Mouse (Mus musculus) liver, adult 2 months (tissue): ENCODE measurements at regions not wholly inside any gene's neighbourhood (a gene's known extent, or its start where the extent isn't known, plus 50 kb on each side); places are given as distances from the start of the nearest gene placed in this dataset.

Source experiments
- DNase-seq: peaks from one replicate; pipeline ENCODE4 v3.0.0-alpha.2; 2011; ENCODE audit warnings: low read depth, low spot score; ENCODE audit errors: extremely low read depth
- H3K27ac ChIP-seq: fragments of 200-500 bp; replicated peaks from 2 replicates; pipeline ENCODE4 v1.5.1; 2012; ENCODE audit warnings: low read depth, mild to moderate bottlenecking, control low read depth, inconsistent platforms, low read length; ENCODE audit not compliant: insufficient read depth
- H3K27me3 ChIP-seq: fragments of 200-500 bp; 2 replicates; pipeline ENCODE4 v1.6.1; 2012; ENCODE audit warnings: mild to moderate bottlenecking, moderate library complexity, low read length, inconsistent platforms; ENCODE audit not compliant: control insufficient read depth, insufficient read depth
- H3K36me3 ChIP-seq: fragments of 200-500 bp; 2 replicates; pipeline ENCODE4 v1.6.1; 2012; ENCODE audit warnings: low read length, inconsistent platforms; ENCODE audit not compliant: control insufficient read depth, insufficient read depth
- H3K4me1 ChIP-seq: fragments of 200-500 bp; 2 replicates; pipeline ENCODE4 v1.6.1; 2011; ENCODE audit warnings: low read length; ENCODE audit not compliant: control insufficient read depth, insufficient read depth
- H3K4me3 ChIP-seq: fragments of 200-500 bp; 2 replicates; pipeline ENCODE4 v1.5.1; 2011; ENCODE audit warnings: low read depth, mild to moderate bottlenecking, control low read depth, low read length, moderate library complexity; ENCODE audit not compliant: insufficient read depth
- H3K79me2 ChIP-seq: fragments of 200-500 bp; 2 replicates; pipeline ENCODE4 v1.6.1; 2012; ENCODE audit warnings: inconsistent platforms, mild to moderate bottlenecking, low read length, moderate library complexity; ENCODE audit not compliant: control insufficient read depth, insufficient read depth
- H3K9ac ChIP-seq: fragments of 200-500 bp; 2 replicates; pipeline ENCODE4 v1.6.1; 2012; ENCODE audit warnings: low read depth, mild to moderate bottlenecking, control low read depth, inconsistent platforms, low read length
- CTCF ChIP-seq: fragments of 200-500 bp; IDR thresholded peaks from 2 replicates; pipeline ENCODE4 v1.5.1; 2011; ENCODE audit warnings: low read depth, low read length, control low read depth
- POLR2A ChIP-seq: fragments of 200-500 bp; IDR thresholded peaks from 2 replicates; pipeline ENCODE4 v1.6.1; 2011; ENCODE audit warnings: low read length, control low read depth; ENCODE audit not compliant: insufficient read depth; ENCODE audit errors: extremely low read depth
- WGBS: fragments of 180-500 bp; shearing (Covaris S2); methylation state at CpG from one replicate; pipeline ENCODE4 v1.1.7; 2018; 5-methylcytosine and 5-hydroxymethylcytosine counted together

- no peak for TF ChIP-seq CTCF
- TF ChIP-seq POLR2A: no peak
- whole genome bisulfite sequencing: 88% methylated on average over 2 of the region's 2 CpGs
Measured at GRCm38 (mm10) chr1:57489176-57489575, 82.3 kb upstream of the Tyw5 start.

GRCm38 (mm10) chr1:57489588-57489987 is 82.7 kb upstream of the Tyw5 start:
- 83% methylated on average over 6 of the region's 6 CpGs for WGBS
- no peak for TF ChIP-seq CTCF
- no peak for TF ChIP-seq POLR2A
- peak; percentile 26 for DNase-seq

More at GRCm38 (mm10) chr1:57489176-57489575, 82.3 kb upstream of the Tyw5 start:
- Histone ChIP-seq H3K36me3 (no peaks in the 10 kb centered on the region), H3K27ac (no peak overlapping the region), H3K27me3 (no peaks in the 10 kb centered on the region), H3K4me1 (no peaks in the 10 kb centered on the region), H3K79me2 (no peaks in the 10 kb centered on the region), H3K9ac (no peak overlapping the region), H3K4me3 (no peak overlapping the region)
- no peak for DNase-seq

GRCm38 (mm10) chr1:57490021-57490420 is 83.1 kb upstream of the Tyw5 start:
- WGBS: 74% methylated on average over 4 of the region's 4 CpGs
- Histone ChIP-seq H3K4me1 (no peaks in the 10 kb centered on the region), H3K27ac (no peak overlapping the region), H3K79me2 (no peaks in the 10 kb centered on the region), H3K27me3 (no peaks in the 10 kb centered on the region), H3K4me3 (no peak overlapping the region), H3K36me3 (no peaks in the 10 kb centered on the region), H3K9ac (no peak overlapping the region)
- TF ChIP-seq CTCF: no peak
- DNase-seq: peak; percentile 50

More at GRCm38 (mm10) chr1:57489588-57489987, 82.7 kb upstream of the Tyw5 start:
- H3K27me3 ChIP-seq: no peaks in the 10 kb centered on the region
- no peaks in the 10 kb centered on the region for H3K36me3 ChIP-seq
- H3K4me3 ChIP-seq: no peak overlapping the region
- H3K4me1 ChIP-seq: no peaks in the 10 kb centered on the region
- H3K27ac ChIP-seq: no peak overlapping the region
- H3K9ac ChIP-seq: no peak overlapping the region
- H3K79me2 ChIP-seq: no peaks in the 10 kb centered on the region

- Histone ChIP-seq H3K9ac (no peak overlapping the region), H3K36me3 (no peaks in the 10 kb centered on the region), H3K4me1 (no peaks in the 10 kb centered on the region), H3K4me3 (no peak overlapping the region), H3K27me3 (no peaks in the 10 kb centered on the region), H3K27ac (no peak overlapping the region), H3K79me2 (no peaks in the 10 kb centered on the region)
- TF ChIP-seq POLR2A: no peak
- no peak for TF ChIP-seq CTCF
- no peak for DNase-seq
- WGBS: 82% methylated on average over 2 of the region's 2 CpGs
Measured at GRCm38 (mm10) chr1:57492696-57493095, 85.8 kb upstream of the Tyw5 start.

GRCm38 (mm10) chr1:57497489-57498037 is 90.7 kb upstream of the Tyw5 start:
- no peak overlapping the region for H3K27ac ChIP-seq
- 80% methylated on average over 8 of the region's 8 CpGs for WGBS
- H3K27me3 ChIP-seq: no peaks in the 10 kb centered on the region
- H3K4me1 ChIP-seq: no peaks in the 10 kb centered on the region
- no peaks in the 10 kb centered on the region for H3K79me2 ChIP-seq
- no peak overlapping the region for H3K4me3 ChIP-seq
- TF ChIP-seq POLR2A: no peak
- TF ChIP-seq CTCF: no peak
- no peak overlapping the region for H3K9ac ChIP-seq
- H3K36me3 ChIP-seq: no peaks in the 10 kb centered on the region
- DNase-seq: no peak

- Histone ChIP-seq H3K4me1 (no peaks in the 10 kb centered on the region), H3K27ac (no peak overlapping the region), H3K27me3 (no peaks in the 10 kb centered on the region), H3K4me3 (no peak overlapping the region), H3K36me3 (no peaks in the 10 kb centered on the region), H3K9ac (no peak overlapping the region), H3K79me2 (no peaks in the 10 kb centered on the region)
- WGBS: 76% methylated on average over 9 of the region's 9 CpGs
- TF ChIP-seq POLR2A (no peak), CTCF (no peak)
- DNase-seq: no peak
Measured at GRCm38 (mm10) chr1:57510359-57511120, 103.6 kb upstream of the Tyw5 start.
